Mouse (Mus musculus): Measurements from ENCODE around the gene Ppm1l.
"Not testable (repeated sequence)": the region's sequence is repeated elsewhere in the genome, so short reads cannot be mapped to it uniquely, and the experiment has no call there.

Gene Ppm1l

GRCm38 (mm10) chr3:69373544-69374306 is 57.1 kb downstream of the Ppm1l start:
- no peak for DNase-seq (ENCODE audit: low spot score)

- no peak for DNase-seq (ENCODE audit: low spot score)
These were observed 57.9 kb downstream of the Ppm1l start for GRCm38 (mm10) chr3:69374538-69374937.

- DNase-seq (ENCODE audit: low spot score): no peak
These were observed 58.3 kb downstream of the Ppm1l start for GRCm38 (mm10) chr3:69374983-69375382.

GRCm38 (mm10) chr3:69381213-69381612 is 64.6 kb downstream of the Ppm1l start:
- no peak for DNase-seq (ENCODE audit: low spot score)

GRCm38 (mm10) chr3:69391834-69392233 is 75.2 kb downstream of the Ppm1l start:
- not testable (repeated sequence) for DNase-seq (ENCODE audit: low spot score)

- no peak for DNase-seq (ENCODE audit: low spot score)
These were observed 75.6 kb downstream of the Ppm1l start for GRCm38 (mm10) chr3:69392298-69392697.

GRCm38 (mm10) chr3:69393079-69393478 is 76.4 kb downstream of the Ppm1l start:
- DNase-seq (ENCODE audit: low spot score): no peak

- no peak for DNase-seq (ENCODE audit: low spot score)
These were observed 77.3 kb downstream of the Ppm1l start for GRCm38 (mm10) chr3:69393991-69394390.

GRCm38 (mm10) chr3:69395084-69395483 is 78.4 kb downstream of the Ppm1l start:
- DNase-seq (ENCODE audit: low spot score): no peak

GRCm38 (mm10) chr3:69397733-69398132 is 81.1 kb downstream of the Ppm1l start:
- no peak for DNase-seq (ENCODE audit: low spot score)

GRCm38 (mm10) chr3:69399336-69399735 is 82.7 kb downstream of the Ppm1l start:
- no peak for DNase-seq (ENCODE audit: low spot score)

GRCm38 (mm10) chr3:69403196-69403595 is 86.5 kb downstream of the Ppm1l start:
- DNase-seq (ENCODE audit: low spot score): no peak

GRCm38 (mm10) chr3:69406210-69406895 is 89.7 kb downstream of the Ppm1l start:
- no peak for DNase-seq (ENCODE audit: low spot score)

- DNase-seq (ENCODE audit: low spot score): no peak
These were observed 91.4 kb downstream of the Ppm1l start for GRCm38 (mm10) chr3:69408064-69408463.

- no peak for DNase-seq (ENCODE audit: low spot score)
These were observed 99.5 kb downstream of the Ppm1l start for GRCm38 (mm10) chr3:69416112-69416511.

- DNase-seq (ENCODE audit: low spot score): no peak
These were observed 106.1 kb downstream of the Ppm1l start for GRCm38 (mm10) chr3:69422741-69423140.

- DNase-seq (ENCODE audit: low spot score): no peak
These were observed 106.7 kb downstream of the Ppm1l start for GRCm38 (mm10) chr3:69423371-69423770.

- DNase-seq (ENCODE audit: low spot score): not testable (repeated sequence)
These were observed 108.1 kb downstream of the Ppm1l start for GRCm38 (mm10) chr3:69424781-69425180.

GRCm38 (mm10) chr3:69427259-69427658 is 110.6 kb downstream of the Ppm1l start:
- no peak for DNase-seq (ENCODE audit: low spot score)

- DNase-seq (ENCODE audit: low spot score): no peak
These were observed 111.6 kb downstream of the Ppm1l start for GRCm38 (mm10) chr3:69428221-69428620.

- DNase-seq (ENCODE audit: low spot score): no peak
These were observed 112.7 kb downstream of the Ppm1l start for GRCm38 (mm10) chr3:69429319-69429718.

GRCm38 (mm10) chr3:69433580-69433979 is 116.9 kb downstream of the Ppm1l start:
- no peak for DNase-seq (ENCODE audit: low spot score)

GRCm38 (mm10) chr3:69438773-69439514 is 122.3 kb downstream of the Ppm1l start:
- DNase-seq (ENCODE audit: low spot score): no peak

Data from ovary, postnatal 10 days (tissue).